Mouse (Mus musculus): Measurements from ENCODE around the gene Olfr700.
"Not testable (repeated sequence)": the region's sequence is repeated elsewhere in the genome, so short reads cannot be mapped to it uniquely, and the experiment has no call there.

The Olfr700 gene

DNA sequence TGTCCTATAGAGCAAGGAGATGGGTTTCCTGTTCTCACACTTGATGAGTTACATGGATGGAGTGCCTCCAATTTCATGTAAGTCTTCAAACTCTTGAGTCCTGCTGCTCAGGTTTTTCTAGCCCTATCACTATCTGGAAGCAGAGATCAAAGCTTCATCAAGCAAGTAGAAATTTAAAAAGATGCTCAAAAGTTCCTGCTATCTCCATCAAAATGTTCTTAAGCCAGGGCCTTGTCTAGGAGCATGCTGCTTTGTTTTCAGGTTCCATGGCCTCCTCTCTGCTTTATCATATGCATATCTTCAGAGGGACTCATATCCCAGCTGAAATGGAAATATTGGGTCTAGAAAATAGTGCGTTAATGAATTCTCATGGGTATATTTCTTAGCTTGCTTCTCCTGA is at the start of gene Olfr700:
Gene Olfr700, minus strand, starts transcription at position 101 of the 400 bp plus-strand sequence.
- no peak for DNase-seq (ENCODE audit: low spot score in 2 of 2)

DNA sequence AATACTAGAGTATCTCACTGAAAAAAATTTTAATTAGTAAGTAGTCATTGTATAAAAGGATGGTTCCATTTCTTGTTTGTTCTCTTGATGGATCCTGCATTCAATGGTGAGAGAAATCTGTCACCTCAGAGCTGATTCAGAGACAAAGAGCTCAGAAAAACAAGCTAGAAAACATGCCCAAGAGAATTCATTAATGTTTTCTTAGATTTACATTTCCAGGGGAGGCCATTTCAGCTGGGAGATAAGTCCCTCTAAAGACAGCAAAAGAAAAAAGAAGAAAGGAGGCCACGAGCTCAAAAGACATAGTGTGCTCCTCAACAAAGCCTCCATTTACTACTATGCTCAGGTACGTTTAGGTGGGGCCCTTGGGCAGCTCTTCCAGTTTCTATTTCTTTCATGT is 34.4 kb upstream of the Olfr700 start, which contains the start of gene Olfr703:
Gene Olfr703, plus strand, starts transcription at position 301 of the 400 bp plus-strand sequence.
- DNase-seq (ENCODE audit: low spot score in 2 of 2): no peak

DNA sequence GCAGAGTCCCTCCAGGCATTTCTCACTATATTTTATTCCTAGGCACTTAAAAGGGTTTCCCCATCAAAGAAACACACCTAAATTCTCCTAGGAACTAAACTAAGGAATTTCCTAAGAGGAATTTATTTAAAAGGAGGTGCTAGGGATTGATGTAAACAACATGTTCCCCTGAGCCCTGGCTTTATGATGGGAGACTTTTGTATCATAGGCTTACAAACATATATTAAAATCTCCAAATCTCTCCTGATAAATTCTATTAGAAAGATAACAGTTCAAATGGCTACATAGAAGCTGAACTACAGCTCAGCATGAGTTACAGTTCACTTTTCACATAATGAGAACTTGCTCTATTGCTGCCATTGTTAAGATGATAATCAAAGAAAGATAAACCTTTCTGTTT is 25.2 kb upstream of the Olfr700 start, which contains the start of gene Olfr702:
Gene Olfr702, minus strand, starts transcription at position 101 of the 400 bp plus-strand sequence.
- DNase-seq (ENCODE audit: low spot score in 2 of 2): no peak

DNA sequence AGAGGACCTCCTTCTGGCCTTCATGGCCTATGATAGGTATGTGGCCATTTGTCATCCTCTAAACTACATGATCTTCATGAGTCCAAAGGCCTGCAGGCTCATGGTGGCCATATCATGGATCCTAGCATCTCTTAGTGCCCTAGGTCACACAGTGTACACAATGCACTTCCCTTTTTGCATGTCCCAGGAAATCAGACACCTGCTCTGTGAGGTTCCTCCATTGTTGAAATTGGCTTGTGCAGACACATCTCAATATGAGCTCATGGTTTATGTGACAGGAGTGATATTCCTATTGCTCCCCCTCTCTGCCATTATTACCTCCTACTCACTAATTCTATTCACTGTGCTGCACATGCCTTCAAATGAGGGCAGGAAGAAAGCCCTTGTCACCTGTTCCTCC is 9.8 kb upstream of the Olfr700 start:
- DNase-seq (ENCODE audit: low spot score in 2 of 2): no peak

DNA sequence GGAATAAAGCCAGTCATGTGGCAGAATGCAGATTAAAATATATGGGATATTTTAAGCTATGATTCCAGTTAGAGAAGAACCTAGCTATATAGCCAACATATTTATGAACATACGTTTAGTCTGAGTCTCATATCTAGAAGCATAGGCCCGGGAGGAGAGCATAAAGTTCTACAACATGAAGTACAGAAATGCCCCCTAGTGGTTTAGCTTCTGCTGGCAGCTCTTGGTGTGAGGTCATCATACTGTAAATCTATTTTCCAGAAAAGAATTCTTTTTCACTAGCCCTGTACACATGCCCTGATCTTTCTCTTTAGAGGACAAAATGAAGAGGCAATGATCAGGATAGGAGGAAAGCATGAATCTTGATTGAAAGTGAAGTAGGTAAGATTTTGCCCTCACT is 7.1 kb upstream of the Olfr700 start:
- DNase-seq (ENCODE audit: low spot score in 2 of 2): no peak

DNA sequence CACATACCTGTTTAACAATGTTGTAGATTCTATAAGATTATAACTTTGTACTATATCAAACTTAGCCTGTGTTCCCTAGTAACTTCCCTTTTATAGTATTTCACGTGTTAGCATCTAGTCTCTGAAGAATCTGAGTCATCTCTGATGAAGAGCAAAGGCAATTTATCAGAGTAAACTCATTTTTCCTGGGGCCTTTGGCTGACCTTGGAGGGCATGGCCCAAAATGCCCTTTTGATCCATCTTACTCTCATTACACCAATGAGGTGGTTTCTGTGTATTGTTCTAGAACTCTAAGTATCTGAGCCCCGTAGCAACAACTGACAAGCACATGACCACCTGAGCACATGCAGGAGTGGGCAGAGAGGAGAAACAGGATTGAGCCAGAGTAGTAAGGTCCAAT is 5.2 kb upstream of the Olfr700 start, which contains the start of gene Olfr701:
Gene Olfr701, plus strand, starts transcription at position 301 of the 400 bp plus-strand sequence.
- no peak for DNase-seq (ENCODE audit: low spot score in 2 of 2)

DNA sequence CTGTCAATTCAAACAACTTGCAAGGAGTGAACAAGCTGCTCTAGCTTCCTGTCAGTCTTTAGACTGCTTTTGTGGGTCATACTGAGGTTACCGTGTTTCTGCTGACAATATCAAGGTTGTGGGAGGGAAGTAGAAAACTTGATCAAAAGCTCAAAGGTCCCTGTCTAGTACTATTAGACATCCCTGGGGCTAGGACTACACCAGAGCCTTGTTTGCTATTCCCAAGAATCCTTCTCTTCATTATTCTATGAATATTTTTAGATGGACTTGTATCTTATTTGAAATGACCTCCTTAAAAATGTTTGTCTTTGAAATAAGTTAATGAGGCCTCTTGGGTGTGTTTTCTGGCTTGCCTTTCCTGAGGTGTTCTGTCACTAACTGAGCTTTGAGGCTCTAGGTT is 15.5 kb downstream of the Olfr700 start, which contains the start of gene Olfr699:
Gene Olfr699, minus strand, starts transcription at position 101 of the 400 bp plus-strand sequence.
- DNase-seq (ENCODE audit: low spot score in 2 of 2): no peak

DNA sequence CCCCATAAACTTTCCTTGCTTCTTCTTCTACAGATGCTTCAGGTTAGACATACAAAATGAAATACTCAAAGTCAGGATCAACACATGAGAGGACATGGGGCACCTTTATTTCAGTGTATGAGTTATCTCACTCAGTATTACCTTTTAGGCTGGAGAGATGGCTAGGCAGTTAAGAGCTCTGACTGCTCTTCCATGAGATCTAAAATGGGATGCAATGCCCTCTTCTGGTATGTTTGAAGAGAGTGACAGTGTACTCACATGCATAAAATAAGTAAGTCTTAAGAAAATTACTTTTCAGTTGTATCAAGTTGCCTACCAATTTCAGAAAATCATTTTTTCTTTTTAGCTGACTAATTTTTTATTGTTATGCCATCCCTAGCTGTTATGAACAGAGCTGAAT is 20.3 kb downstream of the Olfr700 start:
- no peak for DNase-seq (ENCODE audit: low spot score in 2 of 2)

DNA sequence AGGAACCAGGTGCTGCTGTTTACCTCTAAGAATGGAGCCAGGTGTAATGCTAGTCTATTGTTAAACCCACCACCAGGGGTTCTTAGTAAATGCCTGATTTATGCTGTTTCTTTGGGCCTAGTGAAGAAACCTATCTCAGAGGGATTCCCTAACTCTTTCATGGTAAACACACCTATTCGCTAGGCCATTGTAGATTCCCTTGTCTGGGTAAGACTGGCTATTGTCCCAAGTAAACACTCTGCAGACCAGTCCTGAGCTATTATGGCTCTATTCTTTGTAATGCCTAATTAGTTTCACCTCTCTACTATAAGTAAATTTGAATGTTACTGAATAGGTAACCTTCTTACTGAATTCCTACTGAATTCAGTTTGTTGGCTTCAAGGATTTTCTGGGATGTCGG is 47.6 kb downstream of the Olfr700 start:
- not testable (repeated sequence) for DNase-seq (ENCODE audit: low spot score in 2 of 2)

DNA sequence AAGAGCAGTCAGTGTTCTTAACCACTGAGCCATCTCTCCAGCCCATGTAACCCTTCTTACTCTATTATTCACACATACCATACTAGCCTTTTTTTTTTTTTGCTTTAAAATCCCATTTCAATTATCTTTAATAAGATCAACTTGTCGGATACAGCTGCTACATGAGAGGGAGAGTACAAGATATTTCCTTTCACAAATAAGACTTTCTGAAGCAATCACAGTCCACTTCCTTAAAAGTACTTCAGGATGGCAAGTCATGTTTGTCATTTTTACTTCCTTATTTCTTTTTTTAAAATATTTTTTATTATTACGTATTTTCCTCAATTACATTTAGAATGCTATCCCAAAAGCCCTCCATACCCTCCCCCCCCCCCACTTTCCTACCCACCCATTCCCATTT is 49.8 kb downstream of the Olfr700 start:
- no peak for DNase-seq (ENCODE audit: low spot score in 2 of 2)
